Mouse (Mus musculus) embryo, embryonic 11 days (tissue): ENCODE measurements around the gene Osgin1.

ENCODE experiments used
- DNase-seq: peaks from one replicate; pipeline ENCODE4 v3.0.0-alpha.2; 2015

The Osgin1 gene

DNA sequence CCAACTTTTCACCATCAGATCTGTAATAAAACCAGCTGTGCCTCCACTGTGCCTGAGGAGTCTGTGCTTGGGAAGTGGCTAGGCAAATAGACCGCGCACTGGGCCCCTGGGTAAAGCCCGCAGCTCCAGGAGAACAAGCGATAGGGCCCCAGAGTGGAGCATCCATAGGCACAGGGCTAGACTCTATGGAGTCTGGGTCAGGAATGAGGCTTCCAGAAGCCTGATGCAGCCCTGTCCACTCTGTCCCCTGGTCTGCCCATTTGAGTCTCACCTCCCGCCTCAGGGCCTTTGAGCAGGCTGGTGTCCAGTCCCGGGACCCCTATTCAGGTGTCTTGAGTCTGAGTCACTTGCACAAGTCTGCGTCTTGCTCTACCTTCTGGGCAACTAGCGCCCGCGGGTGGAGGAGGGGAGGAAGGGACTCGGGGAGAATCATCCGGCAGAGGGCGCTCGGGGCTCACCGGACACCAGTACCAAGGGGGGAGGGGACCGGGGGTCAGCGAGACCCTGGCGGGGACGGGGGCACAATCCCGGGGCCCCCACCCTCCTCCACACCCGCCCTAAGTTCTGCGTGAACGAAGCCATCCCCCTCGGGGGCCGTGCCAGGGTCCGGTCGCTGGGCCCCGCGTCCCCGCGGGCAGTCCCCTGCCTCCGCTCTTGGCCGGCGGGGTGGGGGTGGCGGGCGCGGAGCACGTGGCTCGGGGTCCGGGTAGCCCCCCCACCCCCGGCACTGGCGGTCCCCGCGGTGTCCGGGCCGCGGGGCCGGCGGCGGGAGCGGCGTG lies 12.5 kb downstream of the Osgin1 start, which contains the start of gene Necab2:
Gene Necab2 (plus strand): TSS at position 509 of the 779 bp plus-strand sequence.
- peak; percentile 92 for DNase-seq

GRCm38 (mm10) chr8:119446990-119447780 lies 13.3 kb downstream of the Osgin1 start:
- DNase-seq, result peak; percentile 74

GRCm38 (mm10) chr8:119447781-119448170 lies 13.9 kb downstream of the Osgin1 start:
- no peak for DNase-seq

DNA sequence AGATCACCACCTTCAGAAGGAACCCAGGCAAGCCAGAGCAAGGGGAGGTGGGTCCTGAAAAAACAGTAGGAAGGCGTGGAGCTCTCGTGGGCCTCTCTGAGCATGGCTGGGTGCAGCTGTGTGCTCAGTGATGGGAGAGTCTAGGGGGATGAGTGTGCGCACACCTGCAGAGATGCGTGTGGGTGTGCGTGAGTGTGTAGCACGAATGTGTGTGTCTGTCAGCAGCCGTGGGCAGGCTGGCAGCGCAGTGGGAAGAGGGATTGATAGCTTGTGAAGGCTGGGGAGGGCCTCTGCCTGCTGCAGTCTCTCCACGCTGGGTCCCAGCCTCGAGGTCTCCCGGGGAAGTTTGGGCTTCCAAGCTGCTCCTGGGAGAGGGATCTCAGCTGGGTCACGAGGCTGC lies 15.7 kb downstream of the Osgin1 start:
- no peak for DNase-seq

DNA sequence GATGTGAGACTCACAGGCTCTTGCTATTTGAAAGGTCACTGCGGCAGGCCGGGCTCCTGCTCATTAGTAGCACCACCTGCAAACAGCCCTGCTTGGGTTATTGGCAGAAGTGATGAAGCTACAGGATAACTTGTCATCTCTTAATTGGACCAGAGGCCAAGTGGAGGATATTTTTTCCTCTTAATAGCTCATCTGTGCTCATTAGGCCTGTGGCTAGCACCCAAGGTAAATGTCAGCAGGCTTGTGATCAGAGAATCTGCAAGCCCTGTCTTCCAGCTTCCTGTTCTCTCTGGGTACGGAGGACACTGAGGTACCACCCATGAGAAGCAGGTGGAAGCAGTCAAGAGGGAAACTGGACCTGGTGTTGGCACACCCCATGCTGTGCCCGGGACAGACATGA lies 17.2 kb downstream of the Osgin1 start:
- no peak for DNase-seq

- DNase-seq, result no peak
These were observed 19.0 kb downstream of the Osgin1 start for GRCm38 (mm10) chr8:119452919-119453318.

- no peak for DNase-seq
These were observed 22.1 kb downstream of the Osgin1 start for GRCm38 (mm10) chr8:119456045-119456444.

DNA sequence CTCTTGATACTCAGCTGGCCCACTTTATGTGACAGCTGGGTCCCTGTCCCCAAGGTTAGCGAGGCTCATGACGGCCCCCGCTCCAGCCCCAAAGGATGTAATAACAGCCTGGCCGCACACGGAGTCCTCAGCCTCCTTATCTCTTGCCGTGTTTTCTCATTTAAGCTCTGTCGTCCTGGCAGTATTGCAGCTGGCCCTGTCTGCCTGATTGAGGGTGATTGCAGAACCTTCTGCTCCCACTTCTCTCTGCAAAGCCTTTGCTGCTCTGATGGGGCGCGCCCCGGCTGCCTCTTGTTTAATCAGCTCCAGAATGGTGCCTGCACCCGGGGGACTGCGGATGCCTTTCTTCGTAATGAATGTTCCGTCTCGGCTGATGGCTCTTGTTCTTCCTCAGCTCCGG lies 25.8 kb downstream of the Osgin1 start:
- DNase-seq, result peak; percentile 47

- no peak for DNase-seq
These were observed 27.4 kb downstream of the Osgin1 start for GRCm38 (mm10) chr8:119461356-119461755.

- DNase-seq, result no peak
These were observed 29.8 kb downstream of the Osgin1 start for GRCm38 (mm10) chr8:119463709-119464108.

- DNase-seq, result peak; percentile 56
These were observed 32.2 kb downstream of the Osgin1 start for GRCm38 (mm10) chr8:119466105-119466504.

DNA sequence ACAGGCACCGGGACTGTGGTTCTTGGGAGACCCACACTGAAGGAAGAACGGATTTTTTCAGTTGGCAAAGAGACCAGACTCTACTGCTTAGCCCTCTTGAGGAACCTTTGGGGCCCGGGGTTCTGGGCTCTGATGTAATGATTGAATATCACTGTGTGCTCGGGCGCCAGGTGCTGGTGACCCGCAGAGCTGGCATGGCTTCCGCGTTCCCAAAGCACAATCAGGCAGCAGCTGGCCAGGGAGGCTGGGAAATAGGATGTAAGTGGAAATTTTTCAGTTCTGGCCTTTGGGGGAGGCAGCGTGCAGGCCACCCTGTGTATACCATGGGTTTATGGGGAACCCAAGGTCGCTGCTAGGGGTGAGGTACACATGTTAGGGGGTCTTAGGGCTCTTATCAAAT lies 32.9 kb downstream of the Osgin1 start:
- DNase-seq, result no peak

GRCm38 (mm10) chr8:119468091-119468490 lies 34.2 kb downstream of the Osgin1 start:
- no peak for DNase-seq

DNA sequence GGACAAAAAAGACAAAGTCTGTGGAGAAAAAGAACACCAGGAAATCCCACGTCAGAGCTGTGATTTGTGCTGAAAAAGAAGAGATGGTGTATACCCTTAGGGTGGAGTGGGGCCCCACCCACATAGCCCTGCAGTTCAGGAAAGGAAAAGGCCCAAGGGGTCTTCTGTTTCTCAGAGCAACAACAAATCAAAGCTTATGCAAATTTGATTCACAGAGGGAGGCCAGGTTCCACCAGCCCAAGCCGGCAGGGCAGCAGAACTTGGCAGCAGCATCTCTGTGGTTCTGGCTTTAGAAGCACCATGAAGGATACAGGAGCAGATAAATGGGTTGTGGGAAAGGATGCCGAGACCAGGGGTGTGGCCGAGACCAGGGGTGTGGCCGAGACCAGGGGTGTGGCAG lies 44.8 kb downstream of the Osgin1 start:
- DNase-seq, result no peak

DNA sequence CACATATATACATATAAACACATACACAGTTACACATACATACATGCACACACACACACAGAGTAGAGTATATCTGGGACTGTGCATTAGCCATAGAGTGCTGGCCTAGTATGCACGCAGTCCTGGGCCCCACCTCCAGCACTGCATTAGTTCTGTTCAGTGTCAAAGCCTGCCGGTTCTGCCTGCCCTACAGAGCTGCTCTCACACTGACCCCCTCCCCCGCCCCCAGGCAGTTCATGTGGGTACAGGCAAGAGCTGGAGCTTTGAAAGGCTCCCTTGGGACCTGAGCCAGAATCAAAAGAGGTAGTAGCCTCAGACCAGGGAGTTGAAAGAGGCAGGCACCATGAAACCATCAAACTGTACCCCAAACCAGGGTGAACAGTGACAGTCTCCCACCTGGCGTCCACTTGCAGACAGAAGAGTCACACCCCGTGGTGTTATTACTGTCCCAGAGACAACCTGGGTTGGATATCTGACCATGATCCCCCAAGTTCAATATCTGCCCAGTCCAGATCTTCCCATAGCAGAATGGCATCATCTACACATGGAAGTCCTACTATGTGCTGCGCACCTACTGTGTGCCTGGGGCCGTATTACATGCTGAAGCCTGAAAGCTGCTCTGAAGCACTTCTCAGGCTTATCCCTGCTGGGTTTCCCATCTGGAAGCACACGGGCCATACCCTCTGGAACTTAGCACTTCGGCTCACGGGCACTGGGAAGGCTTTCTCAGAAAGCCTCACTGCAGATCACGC lies 50.4 kb downstream of the Osgin1 start:
- peak; percentile 27 for DNase-seq

DNA sequence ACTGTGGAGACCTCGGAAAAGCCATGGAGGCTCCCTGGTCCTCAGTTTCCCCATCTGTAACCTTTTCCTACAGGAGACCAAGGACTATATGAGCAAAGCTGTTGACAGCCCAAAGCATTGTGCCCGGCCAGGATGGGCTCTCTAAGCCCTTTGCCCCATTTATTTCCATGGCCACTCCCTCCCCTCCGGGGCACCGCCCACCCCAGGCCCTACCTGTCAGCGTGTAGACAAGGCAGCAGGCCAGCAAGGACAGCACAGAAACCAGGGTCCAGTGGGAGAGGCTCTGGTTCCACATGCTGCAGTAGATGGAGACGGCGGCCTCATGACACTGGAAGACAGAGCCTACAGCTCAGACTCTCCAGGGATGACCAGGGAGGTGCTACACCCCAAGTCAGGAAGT lies 53.2 kb downstream of the Osgin1 start:
- no peak for DNase-seq
